Mouse (Mus musculus): ENCODE results near the gene Sema6d. TPM values are rescaled to one million over a fixed set of nuclear protein-coding genes. Genes with fewer than 3 reads are reported as not detected.

Sema6d gene
- polyA plus RNA-seq, 1 experiment, result 0.60 TPM

DNA sequence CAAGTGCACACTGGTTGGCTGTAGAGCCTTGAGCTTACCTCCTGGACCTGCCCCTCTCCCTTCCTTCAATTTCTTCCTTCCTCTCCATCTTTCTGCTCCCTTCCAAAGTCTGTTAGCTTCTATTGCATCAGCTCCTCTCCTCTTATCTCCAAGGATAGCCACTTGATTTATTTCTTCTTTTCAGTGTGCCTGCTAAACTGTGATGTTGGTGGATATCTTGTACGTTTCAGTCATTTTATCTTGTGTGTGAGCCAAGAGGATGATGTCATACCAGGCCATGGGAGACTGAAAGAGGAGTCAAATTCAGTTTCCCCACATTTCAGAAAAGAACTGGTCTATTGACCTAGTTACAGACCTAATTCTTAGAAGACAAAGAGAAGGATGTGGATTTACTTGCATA is 153.8 kb downstream of the Sema6d start:
- H3K36me3 ChIP-seq (ENCODE audit: control insufficient read depth, insufficient read depth, low read length, poor library complexity, severe bottlenecking), result no peaks in the 10 kb centered on the region
- no peak overlapping the region for H3K9ac ChIP-seq (ENCODE audit: low read depth, poor library complexity, severe bottlenecking)
- no peak overlapping the region for H3K27ac ChIP-seq (ENCODE audit: insufficient read depth, low read length)
- no peaks in the 10 kb centered on the region for H3K9me3 ChIP-seq (replicated peaks; ENCODE audit: control insufficient read depth, insufficient read depth, low read length, poor library complexity, severe bottlenecking)
- no peaks in the 10 kb centered on the region; the same call in 1 of the 2 replicates for H3K27me3 ChIP-seq (ENCODE audit: control insufficient read depth, insufficient read depth, low read length, poor library complexity, severe bottlenecking)
- no peak for TF ChIP-seq CTCF (IDR thresholded peaks at IDR 0.05; ENCODE audit: low read depth, low read length)
- no peak for TF ChIP-seq EP300 (IDR thresholded peaks at IDR 0.05; ENCODE audit: insufficient read depth, low read depth, low read length)
- no peaks in the 10 kb centered on the region for H3K4me1 ChIP-seq (ENCODE audit: control insufficient read depth, insufficient read depth, low read length)
- H3K4me3 ChIP-seq (ENCODE audit: low read depth, low read length), result no peak overlapping the region

DNA sequence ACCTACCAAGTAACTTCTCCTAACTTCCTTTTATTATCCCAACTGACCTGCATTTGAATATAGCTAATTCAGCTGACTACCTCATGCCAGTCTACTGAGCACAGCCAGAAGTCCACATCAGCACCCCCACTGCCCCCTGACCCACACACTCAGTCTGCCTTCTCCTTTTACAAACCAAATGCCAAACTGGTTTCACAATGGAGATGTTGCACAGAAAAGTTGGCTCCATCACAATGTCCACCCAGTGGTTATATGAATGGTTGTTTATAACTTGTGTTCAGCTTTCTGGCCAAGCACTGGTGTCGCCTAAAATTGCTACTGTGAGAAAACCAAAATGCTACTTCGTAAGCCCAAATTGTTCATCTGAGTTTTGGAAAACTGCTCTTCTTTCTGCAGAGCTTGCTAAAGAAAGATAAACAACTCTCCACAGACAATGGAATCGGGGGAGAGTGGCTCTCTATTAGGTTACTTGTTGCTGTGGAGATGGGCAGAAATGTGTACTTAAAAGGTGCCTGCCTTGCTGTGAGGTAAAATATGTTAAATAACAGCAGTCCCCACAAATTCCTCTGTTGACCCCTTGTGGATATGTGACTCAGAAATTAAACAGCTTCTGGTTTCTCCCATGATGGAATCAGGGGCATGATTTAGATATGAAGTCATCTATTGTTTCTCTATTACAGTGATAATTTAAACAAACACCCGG is 154.9 kb downstream of the Sema6d start:
- no peak overlapping the region for H3K4me3 ChIP-seq (ENCODE audit: low read depth, low read length)
- H3K36me3 ChIP-seq (ENCODE audit: control insufficient read depth, insufficient read depth, low read length, poor library complexity, severe bottlenecking), result no peaks in the 10 kb centered on the region
- TF ChIP-seq POLR2A (IDR thresholded peaks at IDR 0.05; ENCODE audit: insufficient read depth, low read length) (no peak), CTCF (IDR thresholded peaks at IDR 0.05; ENCODE audit: low read depth, low read length) (no peak), EP300 (IDR thresholded peaks at IDR 0.05; ENCODE audit: insufficient read depth, low read depth, low read length) (no peak)
- no peaks in the 10 kb centered on the region for H3K4me1 ChIP-seq (ENCODE audit: control insufficient read depth, insufficient read depth, low read length)
- H3K9me3 ChIP-seq (replicated peaks; ENCODE audit: control insufficient read depth, insufficient read depth, low read length, poor library complexity, severe bottlenecking), result no peaks in the 10 kb centered on the region
- H3K27me3 ChIP-seq (ENCODE audit: control insufficient read depth, insufficient read depth, low read length, poor library complexity, severe bottlenecking), result no peaks in the 10 kb centered on the region; the same call in 1 of the 2 replicates
- H3K9ac ChIP-seq (ENCODE audit: low read depth, poor library complexity, severe bottlenecking), result no peak overlapping the region
- no peak overlapping the region for H3K27ac ChIP-seq (ENCODE audit: insufficient read depth, low read length)

DNA sequence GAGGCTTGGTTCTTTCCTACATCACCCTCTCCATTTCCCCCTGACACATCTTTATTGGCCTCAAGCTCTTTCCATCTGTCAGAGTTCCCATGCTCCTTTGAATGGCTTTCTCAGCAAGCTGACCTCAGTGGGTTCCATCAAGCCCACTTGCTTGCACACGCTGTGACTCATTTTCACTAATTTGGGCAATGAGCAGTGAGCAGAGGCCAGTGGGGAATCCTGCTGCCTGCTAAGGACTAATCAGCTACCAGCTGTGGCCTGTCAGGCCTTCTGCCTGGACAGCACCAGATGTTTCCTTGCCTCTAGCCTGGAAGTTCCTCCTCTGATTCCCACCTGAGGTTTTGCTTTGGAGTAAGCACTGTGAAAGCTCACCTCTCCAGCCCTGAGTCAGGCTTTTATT is 168.3 kb downstream of the Sema6d start:
- H3K4me3 ChIP-seq (ENCODE audit: low read depth, low read length), result no peak overlapping the region
- no peaks in the 10 kb centered on the region for H3K9me3 ChIP-seq (replicated peaks; ENCODE audit: control insufficient read depth, insufficient read depth, low read length, poor library complexity, severe bottlenecking)
- TF ChIP-seq CTCF (IDR thresholded peaks at IDR 0.05; ENCODE audit: low read depth, low read length) (no peak), POLR2A (IDR thresholded peaks at IDR 0.05; ENCODE audit: insufficient read depth, low read length) (no peak), EP300 (IDR thresholded peaks at IDR 0.05; ENCODE audit: insufficient read depth, low read depth, low read length) (no peak)
- no peak overlapping the region for H3K27ac ChIP-seq (ENCODE audit: insufficient read depth, low read length)
- no peaks in the 10 kb centered on the region for H3K27me3 ChIP-seq (ENCODE audit: control insufficient read depth, insufficient read depth, low read length, poor library complexity, severe bottlenecking)
- no peaks in the 10 kb centered on the region for H3K4me1 ChIP-seq (ENCODE audit: control insufficient read depth, insufficient read depth, low read length)
- no peaks in the 10 kb centered on the region for H3K36me3 ChIP-seq (ENCODE audit: control insufficient read depth, insufficient read depth, low read length, poor library complexity, severe bottlenecking)
- no peak overlapping the region for H3K9ac ChIP-seq (ENCODE audit: low read depth, poor library complexity, severe bottlenecking)

DNA sequence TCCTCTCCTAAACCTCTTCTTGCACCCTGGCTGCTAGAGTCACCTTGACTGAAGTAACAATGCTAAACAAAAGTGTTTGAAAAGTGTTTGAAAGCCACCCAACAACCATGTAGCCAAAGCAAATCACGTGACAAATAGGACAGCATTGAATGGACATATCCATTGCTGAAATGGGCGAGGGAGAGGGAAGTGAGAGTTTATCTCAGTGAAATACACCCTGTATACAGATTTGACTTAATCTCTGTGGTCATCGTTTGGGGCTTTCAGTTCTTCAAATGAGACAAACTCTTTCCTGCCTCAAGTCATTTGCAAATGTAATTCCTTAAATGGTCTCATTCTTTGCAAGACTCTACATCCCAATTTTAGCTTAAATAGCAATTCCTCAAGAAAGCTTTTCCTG is 174.5 kb downstream of the Sema6d start:
- TF ChIP-seq POLR2A (IDR thresholded peaks at IDR 0.05; ENCODE audit: insufficient read depth, low read length), result no peak
- no peak for TF ChIP-seq EP300 (IDR thresholded peaks at IDR 0.05; ENCODE audit: insufficient read depth, low read depth, low read length)
- no peak for TF ChIP-seq CTCF (IDR thresholded peaks at IDR 0.05; ENCODE audit: low read depth, low read length)
- H3K27me3 ChIP-seq (ENCODE audit: control insufficient read depth, insufficient read depth, low read length, poor library complexity, severe bottlenecking), result no peaks in the 10 kb centered on the region
- H3K4me3 ChIP-seq (ENCODE audit: low read depth, low read length), result no peak overlapping the region
- H3K36me3 ChIP-seq (ENCODE audit: control insufficient read depth, insufficient read depth, low read length, poor library complexity, severe bottlenecking), result no peaks in the 10 kb centered on the region
- no peak overlapping the region for H3K27ac ChIP-seq (ENCODE audit: insufficient read depth, low read length)
- no peaks in the 10 kb centered on the region for H3K9me3 ChIP-seq (replicated peaks; ENCODE audit: control insufficient read depth, insufficient read depth, low read length, poor library complexity, severe bottlenecking)
- no peak overlapping the region for H3K9ac ChIP-seq (ENCODE audit: low read depth, poor library complexity, severe bottlenecking)
- no peaks in the 10 kb centered on the region for H3K4me1 ChIP-seq (ENCODE audit: control insufficient read depth, insufficient read depth, low read length)

DNA sequence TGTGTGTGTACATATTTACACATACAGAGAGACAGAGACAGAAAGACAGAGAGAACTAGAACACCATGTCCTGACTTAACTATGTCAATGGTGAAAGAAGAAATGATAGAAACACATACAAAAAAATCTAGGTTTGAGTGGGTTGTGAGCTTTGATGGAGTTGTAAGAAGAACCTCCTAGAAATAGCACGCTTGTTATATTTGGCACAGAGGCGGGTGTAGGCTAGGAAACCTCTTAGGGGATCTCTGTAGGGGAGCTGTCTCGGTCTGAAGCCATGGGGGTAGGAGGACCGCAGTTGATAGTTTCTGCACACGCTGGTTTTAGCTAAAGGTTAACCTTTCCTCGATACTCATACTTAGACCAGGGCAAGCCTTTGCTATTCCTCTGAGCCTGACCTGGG is 181.4 kb downstream of the Sema6d start:
- H3K9ac ChIP-seq (ENCODE audit: low read depth, poor library complexity, severe bottlenecking), result no peak overlapping the region
- H3K9me3 ChIP-seq (replicated peaks; ENCODE audit: control insufficient read depth, insufficient read depth, low read length, poor library complexity, severe bottlenecking), result no peaks in the 10 kb centered on the region
- no peaks in the 10 kb centered on the region for H3K27me3 ChIP-seq (ENCODE audit: control insufficient read depth, insufficient read depth, low read length, poor library complexity, severe bottlenecking)
- H3K27ac ChIP-seq (ENCODE audit: insufficient read depth, low read length), result no peak overlapping the region
- H3K36me3 ChIP-seq (ENCODE audit: control insufficient read depth, insufficient read depth, low read length, poor library complexity, severe bottlenecking), result no peaks in the 10 kb centered on the region
- TF ChIP-seq CTCF (IDR thresholded peaks at IDR 0.05; ENCODE audit: low read depth, low read length) (no peak), POLR2A (IDR thresholded peaks at IDR 0.05; ENCODE audit: insufficient read depth, low read length) (no peak), EP300 (IDR thresholded peaks at IDR 0.05; ENCODE audit: insufficient read depth, low read depth, low read length) (no peak)
- H3K4me1 ChIP-seq (ENCODE audit: control insufficient read depth, insufficient read depth, low read length), result no peaks in the 10 kb centered on the region
- H3K4me3 ChIP-seq (ENCODE audit: low read depth, low read length), result no peak overlapping the region

DNA sequence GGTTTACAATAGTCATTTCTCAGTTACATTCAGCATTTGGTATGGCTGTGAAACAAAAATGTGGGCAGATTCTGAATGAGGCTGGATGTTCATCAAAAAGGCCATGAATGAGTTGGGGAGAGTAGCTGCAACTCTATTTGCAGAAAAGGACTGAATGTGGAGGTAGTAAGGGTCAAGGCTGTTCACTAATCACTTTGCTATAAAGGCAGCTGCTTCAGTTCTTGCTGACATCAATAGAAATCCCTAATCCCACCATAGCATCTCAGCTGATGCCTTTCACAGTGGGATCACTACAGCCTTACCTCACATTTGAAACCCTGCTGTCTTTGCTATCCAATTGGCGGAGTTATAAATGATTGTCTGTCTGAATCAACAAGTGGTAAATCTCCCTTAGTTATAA is 187.7 kb downstream of the Sema6d start:
- Histone ChIP-seq H3K9me3 (replicated peaks; ENCODE audit: control insufficient read depth, insufficient read depth, low read length, poor library complexity, severe bottlenecking) (no peaks in the 10 kb centered on the region), H3K4me3 (ENCODE audit: low read depth, low read length) (no peak overlapping the region), H3K27me3 (ENCODE audit: control insufficient read depth, insufficient read depth, low read length, poor library complexity, severe bottlenecking) (no peaks in the 10 kb centered on the region), H3K9ac (ENCODE audit: low read depth, poor library complexity, severe bottlenecking) (no peak overlapping the region), H3K4me1 (ENCODE audit: control insufficient read depth, insufficient read depth, low read length) (no peaks in the 10 kb centered on the region), H3K36me3 (ENCODE audit: control insufficient read depth, insufficient read depth, low read length, poor library complexity, severe bottlenecking) (no peaks in the 10 kb centered on the region), H3K27ac (ENCODE audit: insufficient read depth, low read length) (no peak overlapping the region)
- TF ChIP-seq EP300 (IDR thresholded peaks at IDR 0.05; ENCODE audit: insufficient read depth, low read depth, low read length), result no peak
- TF ChIP-seq POLR2A (IDR thresholded peaks at IDR 0.05; ENCODE audit: insufficient read depth, low read length), result no peak
- no peak for TF ChIP-seq CTCF (IDR thresholded peaks at IDR 0.05; ENCODE audit: low read depth, low read length)

All from ES-Bruce4 (cell line).